Mouse (Mus musculus): ENCODE results near the gene Cavin2. TPM values are rescaled to one million over a fixed set of nuclear protein-coding genes. Genes with fewer than 3 reads are reported as not detected.

Cavin2 gene
- polyA plus RNA-seq, 1 experiment from 2014 or later = 7.3 TPM

- Histone ChIP-seq H3K9ac (no peak overlapping the region), H3K27me3 (no peaks in the 10 kb centered on the region), H3K9me3 (no peaks in the 10 kb centered on the region), H3K4me2 (no peak overlapping the region), H3K36me3 (no peaks in the 10 kb centered on the region), H3K27ac (no peak overlapping the region), H3K4me1 (replicated peaks) (peaks cover 10% of the 10 kb centered on the region), H3K4me3 (no peak overlapping the region)
- WGBS = 56% methylated on average over 4 of the region's 4 CpGs
- ATAC-seq (ENCODE audit: low FRiP score) = no peak
Measured at GRCm38 (mm10) chr1:51271845-51272244, 17.1 kb upstream of the Cavin2 start.

- H3K27ac ChIP-seq = no peak overlapping the region
- H3K27me3 ChIP-seq = no peaks in the 10 kb centered on the region
- H3K4me1 ChIP-seq (replicated peaks) = peaks cover 3% of the 10 kb centered on the region; the same call in 1 of the 2 replicates
- H3K9ac ChIP-seq = no peak overlapping the region
- no peaks in the 10 kb centered on the region for H3K36me3 ChIP-seq
- ATAC-seq (ENCODE audit: low FRiP score) = no peak
- H3K4me3 ChIP-seq = no peak overlapping the region
- no peak overlapping the region for H3K4me2 ChIP-seq
- WGBS = 60% methylated on average over 4 of the region's 4 CpGs
- no peaks in the 10 kb centered on the region for H3K9me3 ChIP-seq
Measured at GRCm38 (mm10) chr1:51272583-51273201, 16.2 kb upstream of the Cavin2 start.

- Histone ChIP-seq H3K36me3 (no peaks in the 10 kb centered on the region), H3K4me1 (replicated peaks) (peaks cover 3% of the 10 kb centered on the region; the same call in 1 of the 2 replicates), H3K4me3 (no peak overlapping the region), H3K9me3 (no peaks in the 10 kb centered on the region), H3K9ac (no peak overlapping the region), H3K27me3 (no peaks in the 10 kb centered on the region), H3K4me2 (no peak overlapping the region), H3K27ac (no peak overlapping the region)
- 79% methylated on average over 2 of the region's 2 CpGs for WGBS
- ATAC-seq (ENCODE audit: low FRiP score) = no peak
Measured at GRCm38 (mm10) chr1:51277879-51278567, 10.9 kb upstream of the Cavin2 start.

GRCm38 (mm10) chr1:51288201-51288600 is 725 bp upstream of the Cavin2 start:
- H3K9ac ChIP-seq = no peak overlapping the region
- no peak for ATAC-seq (ENCODE audit: low FRiP score)

GRCm38 (mm10) chr1:51289620-51290445 is 907 bp downstream of the Cavin2 start:
- H3K36me3 ChIP-seq = no peaks in the 10 kb centered on the region
- WGBS = 83% methylated on average over 17 of the region's 17 CpGs
- H3K27me3 ChIP-seq = no peaks in the 10 kb centered on the region
- no peak overlapping the region for H3K9ac ChIP-seq
- 0 out of 2 replicates have a peak, but pooled peaks have one; percentile 29 for ATAC-seq (ENCODE audit: low FRiP score)
- H3K4me3 ChIP-seq = no peak overlapping the region
- peak overlapping the region; percentile 23 for H3K4me2 ChIP-seq
- peaks cover 16% of the 10 kb centered on the region for H3K4me1 ChIP-seq (replicated peaks)
- H3K27ac ChIP-seq = peak overlapping the region; percentile 46
- H3K9me3 ChIP-seq = no peaks in the 10 kb centered on the region

More at GRCm38 (mm10) chr1:51288201-51288600, 725 bp upstream of the Cavin2 start:
- Histone ChIP-seq H3K27me3 (no peaks in the 10 kb centered on the region), H3K9me3 (no peaks in the 10 kb centered on the region), H3K4me2 (no peak overlapping the region), H3K27ac (no peak overlapping the region), H3K4me3 (no peak overlapping the region), H3K36me3 (no peaks in the 10 kb centered on the region), H3K4me1 (replicated peaks) (peaks cover 16% of the 10 kb centered on the region)
- 81% methylated on average over 3 of the region's 3 CpGs for WGBS

GRCm38 (mm10) chr1:51290634-51291033 is 1.7 kb downstream of the Cavin2 start:
- Histone ChIP-seq H3K27ac (peak overlapping the region; percentile 46; the same call in 1 of the 2 replicates), H3K4me3 (no peak overlapping the region), H3K36me3 (no peaks in the 10 kb centered on the region), H3K4me1 (replicated peaks) (peaks cover 16% of the 10 kb centered on the region), H3K9me3 (no peaks in the 10 kb centered on the region), H3K9ac (no peak overlapping the region), H3K27me3 (no peaks in the 10 kb centered on the region), H3K4me2 (0 out of 2 replicates have a peak overlapping the region, but pooled peaks have one; percentile 6)
- ATAC-seq (ENCODE audit: low FRiP score) = peak; percentile 46; the same call in 1 of the 2 replicates
- 54% methylated on average over 4 of the region's 4 CpGs for WGBS

GRCm38 (mm10) chr1:51292348-51292747 is 3.4 kb downstream of the Cavin2 start:
- H3K27ac ChIP-seq = no peak overlapping the region
- H3K4me2 ChIP-seq = no peak overlapping the region
- 96% methylated on average over 4 of the region's 4 CpGs for WGBS
- ATAC-seq (ENCODE audit: low FRiP score) = no peak
- H3K9me3 ChIP-seq = no peaks in the 10 kb centered on the region
- H3K36me3 ChIP-seq = no peaks in the 10 kb centered on the region
- H3K4me3 ChIP-seq = no peak overlapping the region
- H3K4me1 ChIP-seq (replicated peaks) = peaks cover 16% of the 10 kb centered on the region
- H3K9ac ChIP-seq = no peak overlapping the region
- H3K27me3 ChIP-seq = no peaks in the 10 kb centered on the region

GRCm38 (mm10) chr1:51300295-51300930 is 11.5 kb downstream of the Cavin2 start:
- H3K36me3 ChIP-seq = no peaks in the 10 kb centered on the region
- H3K4me2 ChIP-seq = no peak overlapping the region
- H3K27me3 ChIP-seq = no peaks in the 10 kb centered on the region
- no peak overlapping the region for H3K4me3 ChIP-seq
- no peaks in the 10 kb centered on the region for H3K9me3 ChIP-seq
- 83% methylated on average over 11 of the region's 11 CpGs for WGBS
- no peak overlapping the region for H3K27ac ChIP-seq
- 0 out of 2 replicates have a peak, but pooled peaks cover 3% of the 10 kb centered on the region for H3K4me1 ChIP-seq (replicated peaks)
- no peak for ATAC-seq (ENCODE audit: low FRiP score)
- no peak overlapping the region for H3K9ac ChIP-seq

GRCm38 (mm10) chr1:51307056-51307455 is 18.1 kb downstream of the Cavin2 start:
- no peak overlapping the region for H3K4me3 ChIP-seq
- WGBS = 81% methylated on average over 3 of the region's 3 CpGs
- H3K36me3 ChIP-seq = no peaks in the 10 kb centered on the region
- no peaks in the 10 kb centered on the region for H3K9me3 ChIP-seq
- no peak for ATAC-seq (ENCODE audit: low FRiP score)
- H3K4me2 ChIP-seq = no peak overlapping the region
- 0 out of 2 replicates have a peak, but pooled peaks cover 3% of the 10 kb centered on the region for H3K4me1 ChIP-seq (replicated peaks)
- no peaks in the 10 kb centered on the region for H3K27me3 ChIP-seq
- H3K27ac ChIP-seq = no peak overlapping the region
- no peak overlapping the region for H3K9ac ChIP-seq

GRCm38 (mm10) chr1:51315476-51315875 is 26.6 kb downstream of the Cavin2 start:
- 38% methylated on average over 2 of the region's 2 CpGs for WGBS
- H3K27ac ChIP-seq = no peak overlapping the region
- no peak overlapping the region for H3K9ac ChIP-seq

GRCm38 (mm10) chr1:51323506-51323905 is 34.6 kb downstream of the Cavin2 start:
- ATAC-seq (ENCODE audit: low FRiP score) = no peak
- no peaks in the 10 kb centered on the region for H3K4me1 ChIP-seq (replicated peaks)
- H3K4me2 ChIP-seq = no peak overlapping the region
- no peak overlapping the region for H3K9ac ChIP-seq
- no peaks in the 10 kb centered on the region for H3K9me3 ChIP-seq
- H3K27ac ChIP-seq = no peak overlapping the region
- H3K4me3 ChIP-seq = no peak overlapping the region
- WGBS = 79% methylated on average over 6 of the region's 6 CpGs
- no peaks in the 10 kb centered on the region for H3K36me3 ChIP-seq
- no peaks in the 10 kb centered on the region for H3K27me3 ChIP-seq

More at GRCm38 (mm10) chr1:51315476-51315875, 26.6 kb downstream of the Cavin2 start:
- no peak overlapping the region for H3K4me2 ChIP-seq
- no peaks in the 10 kb centered on the region for H3K27me3 ChIP-seq
- no peak for ATAC-seq (ENCODE audit: low FRiP score)
- H3K4me3 ChIP-seq = no peak overlapping the region
- no peaks in the 10 kb centered on the region for H3K4me1 ChIP-seq (replicated peaks)
- no peaks in the 10 kb centered on the region for H3K9me3 ChIP-seq
- no peaks in the 10 kb centered on the region for H3K36me3 ChIP-seq

GRCm38 (mm10) chr1:51328541-51328940 is 39.6 kb downstream of the Cavin2 start:
- peaks cover 16% of the 10 kb centered on the region for H3K4me1 ChIP-seq (replicated peaks)

More at GRCm38 (mm10) chr1:51328541-51328940, 39.6 kb downstream of the Cavin2 start:
- H3K4me2 ChIP-seq = no peak overlapping the region
- H3K27ac ChIP-seq = no peak overlapping the region
- H3K36me3 ChIP-seq = no peaks in the 10 kb centered on the region
- ATAC-seq (ENCODE audit: low FRiP score) = no peak
- H3K9me3 ChIP-seq = no peaks in the 10 kb centered on the region
- no peaks in the 10 kb centered on the region for H3K27me3 ChIP-seq
- no peak overlapping the region for H3K4me3 ChIP-seq
- 90% methylated on average over 1 of the region's 1 CpGs for WGBS
- no peak overlapping the region for H3K9ac ChIP-seq
